Mouse (Mus musculus) macrophage (primary cell): ENCODE measurements around the gene Zfp398. TPM values are rescaled to one million over a fixed set of nuclear protein-coding genes. Genes with fewer than 3 reads are reported as not detected.
"Not testable (repeated sequence)": the region's sequence is repeated elsewhere in the genome, so short reads cannot be mapped to it uniquely, and the experiment has no call there.

Source experiments
- H3K27ac ChIP-seq: fragments of 350-480 bp; formaldehyde crosslinking; 2 replicates; pipeline ENCODE4 v1.9.0; 2021
- H3K36me3 ChIP-seq: fragments of 350-480 bp; formaldehyde crosslinking; 2 replicates; pipeline ENCODE4 v1.9.0; 2021; ENCODE audit errors: inconsistent target
- H3K4me3 ChIP-seq: fragments of 350-480 bp; formaldehyde crosslinking; 2 replicates; pipeline ENCODE4 v1.9.0; 2021; ENCODE audit errors: inconsistent target
- H3K79me2 ChIP-seq: fragments of 350-480 bp; formaldehyde crosslinking; 2 replicates; pipeline ENCODE4 v1.9.0; 2021; ENCODE audit errors: inconsistent target
- WGBS: methylation state at CpG from one replicate; pipeline ENCODE4 v1.1.7; 2026; ENCODE audit warnings: inconsistent platforms; ENCODE audit not compliant: missing documents; 5-methylcytosine and 5-hydroxymethylcytosine counted together
- polyA plus RNA-seq: library from polyadenylated mRNA; stranded (reverse); fragments of 250-400 nt; gene quantifications from 3 replicates; pipeline ENCODE4 v1.2.4, GENCODE M21; 2018; ENCODE audit warnings: inconsistent platforms

The Zfp398 gene
- polyA plus RNA-seq, 1 experiment from 2014 or later, result 4.5 TPM

DNA sequence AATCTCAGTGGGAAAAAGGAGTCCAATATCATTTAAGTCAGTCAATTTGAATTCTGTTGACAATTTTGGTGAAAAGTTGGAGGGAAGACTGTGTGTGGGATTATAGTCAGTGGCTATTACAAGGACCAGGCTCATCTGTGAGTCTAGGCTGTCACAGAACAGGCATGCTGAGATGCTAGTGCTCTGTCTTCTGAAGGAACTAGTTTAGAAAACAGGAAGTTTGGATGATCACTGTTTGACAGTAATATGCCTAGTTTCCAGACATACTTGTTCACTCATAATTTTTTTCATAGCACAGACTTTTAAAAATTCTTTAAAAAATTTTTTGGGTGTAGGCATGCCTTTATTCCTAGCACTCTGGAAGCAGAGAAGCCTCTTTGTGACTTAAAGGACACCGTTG is 5.6 kb downstream of the Zfp398 start:
- 90% methylated on average over 1 of the region's 1 CpGs for WGBS
- Histone ChIP-seq H3K27ac (no peak overlapping the region), H3K4me3 (no peak overlapping the region), H3K79me2 (peaks cover 38% of the 10 kb centered on the region), H3K36me3 (no peaks in the 10 kb centered on the region)

DNA sequence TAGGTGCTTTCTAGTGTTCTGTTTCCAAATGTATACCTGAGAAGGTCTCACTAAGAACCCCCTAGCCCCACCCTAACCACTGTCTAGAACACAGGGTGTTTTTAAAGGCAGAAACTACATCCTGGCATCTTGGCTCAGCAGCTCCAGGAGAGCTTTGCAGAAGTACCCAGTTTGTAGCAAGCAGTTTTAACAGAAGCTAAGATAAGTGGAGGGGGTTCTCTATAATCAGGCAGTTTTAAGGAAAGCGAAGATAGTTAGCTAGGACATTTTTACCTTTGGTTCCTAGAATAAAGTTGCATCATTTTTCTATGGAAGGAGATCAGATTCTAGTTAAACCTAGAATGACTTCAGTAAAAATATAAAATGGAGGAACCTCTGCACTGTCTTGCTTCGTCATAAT is 6.4 kb downstream of the Zfp398 start:
- no peak overlapping the region for H3K27ac ChIP-seq
- H3K79me2 ChIP-seq, result peaks cover 36% of the 10 kb centered on the region
- no peaks in the 10 kb centered on the region for H3K36me3 ChIP-seq
- H3K4me3 ChIP-seq, result no peak overlapping the region
- WGBS, result 94% methylated on average over 2 of the region's 2 CpGs

DNA sequence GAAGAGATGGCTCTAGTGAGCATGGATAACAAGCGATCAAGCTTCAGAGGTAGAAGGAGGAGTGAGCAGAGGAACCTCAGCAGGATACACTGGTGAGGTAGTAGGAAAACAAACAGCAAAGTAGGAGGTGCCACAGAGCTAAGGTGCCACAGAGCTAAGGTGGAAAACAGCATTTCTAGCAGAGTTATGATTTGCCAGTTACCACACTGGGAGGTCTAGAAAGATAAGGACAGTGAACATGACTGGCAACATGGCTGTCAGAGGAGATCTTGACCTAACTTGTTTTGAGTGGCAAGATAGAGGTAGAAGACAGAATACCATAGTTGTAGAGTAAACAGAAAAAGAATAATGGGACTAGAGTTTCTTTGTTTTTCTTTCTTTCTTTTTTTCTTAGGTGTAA is 6.9 kb downstream of the Zfp398 start:
- H3K27ac ChIP-seq, result no peak overlapping the region
- 100% methylated on average over 1 of the region's 1 CpGs for WGBS

GRCm38 (mm10) chr6:47845779-47846178 is 10.3 kb downstream of the Zfp398 start:
- no peak overlapping the region for H3K4me3 ChIP-seq

More for the DNA sequence above, 6.9 kb downstream of the Zfp398 start:
- Histone ChIP-seq H3K36me3 (no peaks in the 10 kb centered on the region), H3K79me2 (peaks cover 31% of the 10 kb centered on the region), H3K4me3 (no peak overlapping the region)

DNA sequence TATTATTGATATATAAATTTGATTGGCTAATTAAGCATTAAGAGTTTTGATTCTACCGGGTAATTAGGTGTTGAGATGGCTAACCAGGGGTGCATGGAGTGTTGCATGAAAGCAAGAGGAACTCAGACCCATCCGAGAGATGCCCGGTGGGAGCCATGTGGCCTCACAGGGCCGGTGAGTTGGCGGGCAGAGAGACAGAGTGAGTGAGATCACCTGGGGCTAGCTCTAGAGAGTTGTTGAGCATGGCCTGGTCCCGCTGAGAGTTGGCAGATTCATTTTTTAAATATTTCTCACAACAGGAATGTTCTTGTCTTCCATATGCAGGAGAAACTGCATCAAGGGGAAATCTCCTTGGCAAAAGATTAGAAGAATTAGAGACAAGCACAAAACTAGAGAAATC is 21.8 kb downstream of the Zfp398 start:
- no peak overlapping the region for H3K27ac ChIP-seq
- H3K4me3 ChIP-seq, result no peak overlapping the region
- 0 out of 2 replicates have a peak, but pooled peaks cover 13% of the 10 kb centered on the region for H3K36me3 ChIP-seq
- no peaks in the 10 kb centered on the region for H3K79me2 ChIP-seq
- WGBS, result 97% methylated on average over 6 of the region's 6 CpGs

More at GRCm38 (mm10) chr6:47845779-47846178, 10.3 kb downstream of the Zfp398 start:
- no peaks in the 10 kb centered on the region for H3K36me3 ChIP-seq
- 0 out of 2 replicates have a peak, but pooled peaks cover 4% of the 10 kb centered on the region for H3K79me2 ChIP-seq
- H3K27ac ChIP-seq, result no peak overlapping the region

- H3K79me2 ChIP-seq, H3K4me3 ChIP-seq, H3K27ac ChIP-seq: not testable (repeated sequence)
- H3K36me3 ChIP-seq, result 0 out of 2 replicates have a peak, but pooled peaks cover 13% of the 10 kb centered on the region
- 96% methylated on average over 2 of the region's 3 CpGs for WGBS
These were observed 22.3 kb downstream of the Zfp398 start for GRCm38 (mm10) chr6:47857729-47858128.

- 96% methylated on average over 5 of the region's 5 CpGs for WGBS
- Histone ChIP-seq H3K36me3 (no peaks in the 10 kb centered on the region), H3K27ac (no peak overlapping the region), H3K4me3 (no peak overlapping the region), H3K79me2 (no peaks in the 10 kb centered on the region)
These were observed 36.8 kb downstream of the Zfp398 start for GRCm38 (mm10) chr6:47872266-47872665.

DNA sequence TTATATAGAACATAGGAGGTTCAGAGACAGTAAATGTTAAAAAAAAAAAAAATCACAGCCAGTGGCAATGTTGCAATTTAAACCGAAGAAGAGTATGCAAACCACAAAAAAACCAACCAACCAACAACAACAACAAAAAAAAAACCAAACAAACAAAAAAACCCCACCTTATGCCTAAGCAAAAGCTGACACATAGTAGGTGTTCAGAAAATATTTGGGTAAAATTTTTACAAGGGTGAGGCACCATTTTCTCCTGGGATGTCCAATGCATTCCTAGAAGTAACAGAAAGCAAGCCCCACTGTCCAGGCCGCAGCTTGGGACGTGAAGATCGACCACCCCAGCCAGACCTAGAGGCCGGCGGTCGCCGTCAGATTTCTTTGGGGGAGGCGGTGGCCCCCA is 41.6 kb downstream of the Zfp398 start, which contains the start of gene Zfp282:
Zfp282 (plus strand) TSS at position 147 of the 400 bp plus-strand sequence.
- Histone ChIP-seq H3K4me3 (peak within 1 kb of the TSS; percentile 71), H3K27ac (peak within 1 kb of the TSS; percentile 59), H3K36me3 (peaks cover 16% of the 10 kb centered on the region), H3K79me2 (peaks cover 30% of the 10 kb centered on the region; the same call in 1 of the 2 replicates)
- WGBS, result 1% methylated on average over 9 of the region's 9 CpGs

DNA sequence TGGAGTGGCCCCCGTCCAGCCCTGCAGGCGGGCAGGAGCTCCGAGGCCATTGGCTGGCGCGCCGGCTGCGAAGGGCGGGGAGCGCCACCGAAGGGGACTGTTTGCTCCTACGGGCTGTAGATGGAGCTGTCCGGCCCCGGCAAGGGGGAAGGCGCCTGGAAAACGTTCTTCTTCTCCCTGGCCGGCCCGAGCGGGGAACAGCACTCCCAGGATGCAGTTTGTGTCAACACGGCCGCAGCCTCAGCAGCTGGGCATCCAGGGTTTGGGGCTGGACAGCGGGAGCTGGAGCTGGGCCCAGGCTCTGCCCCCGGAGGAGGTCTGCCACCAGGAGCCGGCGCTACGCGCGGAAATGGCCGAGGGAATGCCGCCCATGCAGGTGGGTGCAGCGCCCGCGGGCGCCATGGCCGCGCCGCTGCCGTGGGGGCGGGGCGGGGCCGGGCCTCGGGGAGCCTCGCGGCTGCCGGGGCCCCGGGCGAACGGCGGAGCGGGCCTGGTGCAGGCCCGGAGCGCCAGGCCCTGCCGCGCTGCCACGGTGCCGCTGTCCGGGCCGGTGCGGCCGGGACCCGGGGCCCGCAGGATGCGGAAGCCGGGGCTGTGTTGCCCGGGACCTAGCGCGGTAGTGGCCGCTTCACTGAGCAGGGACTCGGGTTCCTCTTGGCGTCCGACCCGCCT is 42.1 kb downstream of the Zfp398 start:
- H3K4me3 ChIP-seq, result peak overlapping the region; percentile 71
- H3K79me2 ChIP-seq, result peaks cover 30% of the 10 kb centered on the region; the same call in 1 of the 2 replicates
- peak overlapping the region; percentile 59 for H3K27ac ChIP-seq
- WGBS, result under 1% methylated on average over 58 of the region's 71 CpGs
- H3K36me3 ChIP-seq, result peaks cover 16% of the 10 kb centered on the region

DNA sequence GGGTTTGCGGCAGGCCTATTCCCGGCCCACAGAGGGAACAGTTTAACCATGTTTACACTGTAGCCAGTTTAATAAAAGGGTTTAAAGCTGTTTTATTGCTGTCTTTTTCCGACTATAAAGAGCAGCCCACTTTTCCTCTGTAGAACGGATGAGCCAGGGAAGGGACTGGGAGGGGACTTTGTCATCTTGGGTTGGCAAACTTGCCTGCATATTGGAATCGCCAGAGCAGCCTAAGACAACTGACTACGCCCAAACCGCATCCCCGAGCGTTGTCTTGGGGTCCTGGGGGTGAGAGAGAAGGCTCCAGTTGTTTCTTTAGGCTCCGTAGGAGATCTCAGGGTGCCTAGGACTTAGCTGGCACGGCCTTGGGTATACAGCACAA is 42.7 kb downstream of the Zfp398 start:
- H3K4me3 ChIP-seq, result peak overlapping the region; percentile 71
- H3K79me2 ChIP-seq, result peaks cover 30% of the 10 kb centered on the region; the same call in 1 of the 2 replicates
- peaks cover 16% of the 10 kb centered on the region for H3K36me3 ChIP-seq
- 2% methylated on average over 11 of the region's 11 CpGs for WGBS
- H3K27ac ChIP-seq, result peak overlapping the region; percentile 59

DNA sequence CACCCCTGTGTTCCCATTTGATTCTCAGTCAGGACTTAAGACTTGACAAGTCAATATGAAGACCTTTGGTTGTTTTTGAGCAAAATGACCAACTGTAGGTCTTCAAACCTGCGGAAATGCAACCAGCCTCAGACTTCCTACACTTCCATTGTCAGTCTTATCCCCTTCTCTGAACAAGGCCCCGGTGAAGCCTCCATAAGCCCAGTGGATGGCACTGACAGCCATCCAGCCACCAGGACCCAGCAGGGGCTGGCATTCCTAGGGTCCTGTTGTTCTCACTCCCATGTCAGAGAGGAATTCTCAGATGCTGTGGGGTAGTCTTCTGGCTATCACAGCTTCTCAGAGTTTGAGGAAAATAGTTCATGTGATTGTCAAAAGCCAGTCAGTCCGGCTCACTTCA is 43.1 kb downstream of the Zfp398 start:
- Histone ChIP-seq H3K79me2 (peaks cover 35% of the 10 kb centered on the region; the same call in 1 of the 2 replicates), H3K27ac (peak overlapping the region; percentile 59), H3K36me3 (peaks cover 21% of the 10 kb centered on the region), H3K4me3 (peak overlapping the region; percentile 71)
- WGBS, result 45% methylated on average over 3 of the region's 3 CpGs

- Histone ChIP-seq H3K27ac (peak overlapping the region; percentile 59; the same call in 1 of the 2 replicates), H3K79me2 (peaks cover 41% of the 10 kb centered on the region; the same call in 1 of the 2 replicates), H3K4me3 (peak overlapping the region; percentile 71; the same call in 1 of the 2 replicates), H3K36me3 (peaks cover 27% of the 10 kb centered on the region)
- WGBS, result 41% methylated on average over 4 of the region's 4 CpGs
These were observed 43.7 kb downstream of the Zfp398 start for GRCm38 (mm10) chr6:47879049-47879716.

GRCm38 (mm10) chr6:47880166-47880565 is 44.7 kb downstream of the Zfp398 start:
- Histone ChIP-seq H3K36me3 (peaks cover 34% of the 10 kb centered on the region), H3K79me2 (peaks cover 43% of the 10 kb centered on the region; the same call in 1 of the 2 replicates), H3K4me3 (no peak overlapping the region), H3K27ac (no peak overlapping the region)
- WGBS, result 92% methylated on average over 9 of the region's 10 CpGs

DNA sequence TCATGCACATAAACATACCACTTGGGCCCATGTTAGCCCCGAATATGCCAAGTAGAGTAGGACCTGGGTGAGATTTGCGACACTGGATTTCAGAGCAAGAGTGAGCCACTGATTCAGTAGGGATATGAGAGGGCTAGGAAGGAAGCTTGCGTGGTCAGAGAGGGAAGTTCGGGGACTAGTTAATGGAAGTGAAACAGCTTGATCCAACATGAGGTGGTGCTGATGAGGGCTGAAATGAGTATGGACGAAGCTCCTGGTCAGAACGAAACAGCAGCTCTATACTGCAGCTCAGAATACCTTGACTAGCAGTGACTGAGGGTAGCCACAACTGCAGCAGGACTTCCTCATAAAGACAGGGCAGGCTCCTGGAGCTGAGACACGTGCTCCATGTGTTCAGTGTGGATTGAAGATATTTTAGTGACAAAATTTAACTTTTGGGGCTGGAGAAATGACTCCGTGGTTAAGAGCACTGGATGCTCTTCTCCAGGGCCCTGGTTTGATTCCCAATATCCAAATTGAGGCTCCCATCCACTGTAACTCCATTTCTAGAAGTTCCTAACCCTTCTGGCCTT is 53.4 kb downstream of the Zfp398 start:
- Histone ChIP-seq H3K27ac (no peak overlapping the region), H3K36me3 (peaks cover 44% of the 10 kb centered on the region), H3K4me3 (no peak overlapping the region), H3K79me2 (peaks cover 5% of the 10 kb centered on the region; the same call in 1 of the 2 replicates)
- 40% methylated on average over 8 of the region's 8 CpGs for WGBS

- peaks cover 62% of the 10 kb centered on the region for H3K36me3 ChIP-seq
- no peak overlapping the region for H3K4me3 ChIP-seq
- 94% methylated on average over 6 of the region's 6 CpGs for WGBS
- no peak overlapping the region for H3K27ac ChIP-seq
- H3K79me2 ChIP-seq, result no peaks in the 10 kb centered on the region
These were observed 64.0 kb downstream of the Zfp398 start for GRCm38 (mm10) chr6:47899416-47899815.
